Mouse (Mus musculus) bone marrow, adult 2 months (tissue): ENCODE results near the gene Itga9. TPM values are rescaled to one million over a fixed set of nuclear protein-coding genes. Genes with fewer than 3 reads are reported as not detected.
A peak's percentile ranks its signal among the peaks of the same experiment; 100 is the strongest.

Experiments
- H3K27ac ChIP-seq: fragments of 200-500 bp; 2 replicates; pipeline ENCODE4 v1.5.1; 2012; ENCODE audit warnings: low read depth, mild to moderate bottlenecking, control low read depth, inconsistent platforms, low read length; ENCODE audit not compliant: control insufficient read depth, poor library complexity, insufficient read depth
- H3K4me1 ChIP-seq: fragments of 200-500 bp; 2 replicates; pipeline ENCODE4 v1.6.1; 2011; ENCODE audit warnings: low read length; ENCODE audit not compliant: control insufficient read depth, insufficient read depth
- H3K4me3 ChIP-seq: fragments of 200-500 bp; replicated peaks from 2 replicates; pipeline ENCODE3; 2011; ENCODE audit warnings: mild to moderate bottlenecking, low read depth, low read length, control low read depth; ENCODE audit not compliant: control insufficient read depth
- CTCF ChIP-seq: fragments of 200-500 bp; IDR thresholded peaks from 2 replicates; pipeline ENCODE4 v1.5.1; 2011; ENCODE audit warnings: low read length, control low read depth; ENCODE audit not compliant: control insufficient read depth, insufficient read depth
- POLR2A ChIP-seq: fragments of 200-500 bp; IDR thresholded peaks from 2 replicates; pipeline ENCODE4 v1.6.1; 2011; ENCODE audit warnings: low read depth, mild to moderate bottlenecking, control low read depth, low read length, borderline replicate concordance; ENCODE audit not compliant: control insufficient read depth
- WGBS: fragments of 180-500 bp; shearing (Covaris S2); methylation state at CpG from one replicate; pipeline ENCODE4 v1.1.7; 2018; 5-methylcytosine and 5-hydroxymethylcytosine counted together
- polyA plus RNA-seq: library from polyadenylated mRNA; stranded (reverse); fragments of >200 nt; gene quantifications from 2 replicates; pipeline ENCODE4 v1.2.4, GENCODE M21; 2011; ENCODE audit warnings: low replicate concordance; ENCODE audit not compliant: missing spikeins, insufficient read depth, insufficient read length

Gene Itga9
- polyA plus RNA-seq, 1 experiment, result 12.0 TPM

DNA sequence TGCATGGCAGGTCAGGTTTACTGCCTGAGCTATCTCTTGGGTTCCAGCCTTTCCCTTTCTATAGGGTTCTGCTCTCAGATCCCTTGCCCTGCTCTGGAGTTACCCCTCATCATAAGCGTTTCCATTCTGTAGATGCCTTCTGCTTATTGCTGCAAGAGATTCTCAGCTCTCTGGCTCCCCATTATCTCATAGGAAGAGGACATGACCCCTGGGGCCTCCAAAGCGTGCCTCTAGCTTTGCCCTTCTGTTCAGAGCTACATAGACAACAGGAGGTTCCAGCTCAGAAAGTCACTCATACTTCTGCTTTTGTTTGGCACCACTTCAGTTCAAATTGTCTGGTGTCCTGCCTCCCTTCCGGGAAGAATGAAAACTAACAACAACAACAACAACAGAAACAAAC is 59.6 kb downstream of the Itga9 start:
- no peak overlapping the region for H3K4me3 ChIP-seq
- WGBS, result 74% methylated on average over 3 of the region's 3 CpGs
- no peak overlapping the region for H3K27ac ChIP-seq
- peaks cover 4% of the 10 kb centered on the region; the same call in 1 of the 2 replicates for H3K4me1 ChIP-seq
- no peak for TF ChIP-seq CTCF
- TF ChIP-seq POLR2A, result no peak

GRCm38 (mm10) chr9:118669696-118670095 is 63.2 kb downstream of the Itga9 start:
- peaks cover 2% of the 10 kb centered on the region; the same call in 1 of the 2 replicates for H3K4me1 ChIP-seq
- no peak for TF ChIP-seq CTCF
- no peak for TF ChIP-seq POLR2A
- 8% methylated on average over 3 of the region's 3 CpGs for WGBS
- no peak overlapping the region for H3K4me3 ChIP-seq
- H3K27ac ChIP-seq, result no peak overlapping the region

GRCm38 (mm10) chr9:118674277-118674676 is 67.8 kb downstream of the Itga9 start:
- WGBS, result 4% methylated on average over 12 of the region's 12 CpGs
- Histone ChIP-seq H3K4me3 (no peak overlapping the region), H3K4me1 (peaks cover 10% of the 10 kb centered on the region), H3K27ac (peak overlapping the region; percentile 30; the same call in 1 of the 2 replicates)
- no peak for TF ChIP-seq CTCF
- TF ChIP-seq POLR2A, result no peak

- peaks cover 10% of the 10 kb centered on the region for H3K4me1 ChIP-seq
- H3K27ac ChIP-seq, result no peak overlapping the region
- no peak overlapping the region for H3K4me3 ChIP-seq
- TF ChIP-seq CTCF (no peak), POLR2A (no peak)
- WGBS, result 72% methylated on average over 22 of the region's 22 CpGs
Observed at GRCm38 (mm10) chr9:118674761-118675160, 68.3 kb downstream of the Itga9 start.

GRCm38 (mm10) chr9:118675573-118676170 is 69.2 kb downstream of the Itga9 start:
- Histone ChIP-seq H3K4me3 (no peak overlapping the region), H3K4me1 (peaks cover 10% of the 10 kb centered on the region), H3K27ac (peak overlapping the region; percentile 34; the same call in 1 of the 2 replicates)
- TF ChIP-seq POLR2A (no peak), CTCF (no peak)
- WGBS, result 49% methylated on average over 8 of the region's 8 CpGs

DNA sequence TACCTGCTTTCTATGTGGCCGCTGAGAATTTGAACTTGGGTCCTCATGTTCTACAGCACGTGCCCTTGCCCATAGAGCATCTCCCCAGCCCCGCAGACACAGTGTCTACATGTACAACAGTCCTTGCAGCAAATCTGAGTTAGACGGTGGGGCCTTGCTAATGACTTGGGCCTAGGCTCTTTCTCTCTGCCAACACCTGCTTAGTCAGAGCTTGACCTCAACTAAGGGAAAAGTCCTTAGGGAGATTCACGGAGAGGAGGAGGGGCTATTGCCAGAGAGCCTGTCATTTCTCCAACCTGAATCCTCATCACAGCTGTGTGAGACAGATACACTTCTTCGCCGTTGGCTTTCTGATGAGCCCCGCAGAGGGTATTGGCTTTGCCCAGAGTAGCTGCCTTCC is 70.2 kb downstream of the Itga9 start:
- 66% methylated on average over 8 of the region's 8 CpGs for WGBS
- TF ChIP-seq CTCF, result no peak
- no peak for TF ChIP-seq POLR2A
- Histone ChIP-seq H3K4me3 (no peak overlapping the region), H3K4me1 (peaks cover 10% of the 10 kb centered on the region), H3K27ac (no peak overlapping the region)

GRCm38 (mm10) chr9:118677349-118677748 is 70.9 kb downstream of the Itga9 start:
- Histone ChIP-seq H3K4me3 (no peak overlapping the region), H3K4me1 (peaks cover 10% of the 10 kb centered on the region), H3K27ac (no peak overlapping the region)
- WGBS, result 4% methylated on average over 9 of the region's 9 CpGs
- TF ChIP-seq CTCF, result no peak
- no peak for TF ChIP-seq POLR2A

GRCm38 (mm10) chr9:118678020-118678750 is 71.7 kb downstream of the Itga9 start:
- Histone ChIP-seq H3K4me1 (peaks cover 10% of the 10 kb centered on the region), H3K27ac (peak overlapping the region; percentile 17; the same call in 1 of the 2 replicates), H3K4me3 (no peak overlapping the region)
- WGBS, result 51% methylated on average over 15 of the region's 15 CpGs
- TF ChIP-seq POLR2A, result no peak
- TF ChIP-seq CTCF, result no peak
